ENCODE assay signal across 9 mouse cellular contexts in genomic region chr17:56080781-56081585, GRCm38 (mm10). TPM values are rescaled to one million over a fixed set of nuclear protein-coding genes. Genes with fewer than 3 reads are reported as not detected.
DNase-seq lines count a peak whose midpoint lies in the region; ATAC-seq and TF ChIP-seq lines count a peak whose summit lies in the region.
"Had no signal": no experiment of that assay in that cellular context is flagged by ENCODE, and none has a peak within 500 bp of the region (broad histone marks: within the 10 kb centered on the region; RNA-seq: fewer than 3 reads in every experiment).

No protein-coding gene starts in this region.

- ATAC-seq in lung, embryonic 15.5 days (ENCODE audit: borderline replicate concordance, extremely low read depth, low FRiP score, low TSS enrichment) = no peak
- ATAC-seq in midbrain, embryonic 13.5 days = peak; percentile 64
- ATAC-seq in monocyte, adult 5-6 weeks (replicated peaks; ENCODE audit: insufficient number of reproducible peaks, low FRiP score, low TSS enrichment, poor library complexity, severe bottlenecking) = no peak

- 8% methylated on average over 8 of the region's 8 CpGs for WGBS in lung, embryonic 15.5 days
- WGBS in lung, adult 2 months = 19% methylated on average over 8 of the region's 8 CpGs
- 3% methylated on average over 8 of the region's 8 CpGs for WGBS in midbrain, embryonic 13.5 days

- H3K9ac ChIP-seq in lung, embryonic 15.5 days = peak overlapping the region; percentile 93
- peak overlapping the region; percentile 84 for H3K9ac ChIP-seq in midbrain, embryonic 13.5 days (replicated peaks)

- intact Hi-C loops in heart, postnatal 10 days (cut with DNase I) = loop anchor here (10.0 kb wide), 1 partner anchor 514 kb away; no protein-coding TSS in a partner anchor
- intact Hi-C loops in left cerebral cortex, postnatal 10 days (cut with DNase I) = no loop called here

- no peak for DNase-seq in lung, adult 2 months
- DNase-seq in embryo, embryonic 10 days (ENCODE audit: low spot score) = peak; percentile 93
- DNase-seq in heart, postnatal 10 days = peak; percentile 35 to 59
- peak; percentile 71 to 79 for DNase-seq in left cerebral cortex, postnatal 10 days (ENCODE audit: extremely low spot score in 1 of 2, low spot score in 2 of 2)
- DNase-seq in thymus, postnatal 4 days = peak; percentile 34

- H3K27me3 ChIP-seq in lung, embryonic 15.5 days = no peaks in the 10 kb centered on the region
- H3K27me3 ChIP-seq in midbrain, embryonic 13.5 days = no peaks in the 10 kb centered on the region

- no peak for TF ChIP-seq POLR2A in lung, adult 2 months (IDR thresholded peaks at IDR 0.05; ENCODE audit: borderline replicate concordance, extremely low read depth, low read depth, low read length)

- H3K36me3 ChIP-seq in lung, embryonic 15.5 days = peaks cover 15% of the 10 kb centered on the region
- peaks cover 28% of the 10 kb centered on the region for H3K36me3 ChIP-seq in midbrain, embryonic 13.5 days

- no peaks in the 10 kb centered on the region for H3K9me3 ChIP-seq in lung, embryonic 15.5 days
- no peaks in the 10 kb centered on the region for H3K9me3 ChIP-seq in midbrain, embryonic 13.5 days

- no peak for TF ChIP-seq CTCF in lung, adult 2 months (IDR thresholded peaks at IDR 0.05; ENCODE audit: insufficient read depth, low read length)

- no peak overlapping the region for H3K27ac ChIP-seq in lung, embryonic 15.5 days
- H3K27ac ChIP-seq in midbrain, embryonic 13.5 days = peak overlapping the region; percentile 76

- peaks cover 20% of the 10 kb centered on the region for H3K4me1 ChIP-seq in lung, embryonic 15.5 days
- H3K4me1 ChIP-seq in lung, adult 2 months (ENCODE audit: control insufficient read depth, insufficient read depth, low read length) = peaks cover 7% of the 10 kb centered on the region
- H3K4me1 ChIP-seq in midbrain, embryonic 13.5 days (replicated peaks) = peaks cover 32% of the 10 kb centered on the region

- peak overlapping the region; percentile 92 for H3K4me3 ChIP-seq in lung, embryonic 15.5 days
- H3K4me3 ChIP-seq in lung, adult 2 months (replicated peaks; ENCODE audit: extremely low read depth, low read depth, low read length) = no peak overlapping the region
- peak overlapping the region; percentile 86 for H3K4me3 ChIP-seq in midbrain, embryonic 13.5 days (replicated peaks)

- peak overlapping the region; percentile 92 for H3K4me2 ChIP-seq in lung, embryonic 15.5 days
- H3K4me2 ChIP-seq in midbrain, embryonic 13.5 days (replicated peaks) = peak overlapping the region; percentile 100

RNA-seq across cellular contexts. Expression of gene Hdgfl2, which starts 1.5 kb away (rescaled TPM):
- polyA plus RNA-seq in lung, embryonic 15.5 days (2015; fragmentation: Nextera tagmentation; extraction: Ambion mirVana) = 111 and 119 TPM in 2 replicates
- 44.8 and 47.2 TPM in 2 replicates for polyA plus RNA-seq in lung, adult 2 months (2012; rRNA removed)
- total RNA-seq in heart, postnatal 10 days (2021) = 10 to 100 TPM; 38.9 to 42.2 TPM
- total RNA-seq in left cerebral cortex, postnatal 10 days (2021) = 100 to 1,000 TPM in 1 of 2 experiments, 10 to 100 TPM in 1; 96.5 to 104 TPM
- 156 and 159 TPM in 2 replicates for polyA plus RNA-seq in midbrain, embryonic 13.5 days (2015; fragmentation: Nextera tagmentation; extraction: Ambion mirVana)
- 61.2 to 151 TPM (median 112 TPM) in 3 replicates for total RNA-seq in monocyte, adult 5-6 weeks (2017)

RNA-seq across cellular contexts. Expression of gene Ubxn6, which starts 6.2 kb away (rescaled TPM):
- 37.5 and 41.3 TPM in 2 replicates for polyA plus RNA-seq in lung, embryonic 15.5 days (2015; fragmentation: Nextera tagmentation; extraction: Ambion mirVana)
- 59.3 and 69.3 TPM in 2 replicates for polyA plus RNA-seq in lung, adult 2 months (2012; rRNA removed)
- 10 to 100 TPM; 50.9 to 57.4 TPM for total RNA-seq in heart, postnatal 10 days (2021)
- total RNA-seq in left cerebral cortex, postnatal 10 days (2021) = 10 to 100 TPM; 79.8 to 87.9 TPM
- polyA plus RNA-seq in midbrain, embryonic 13.5 days (2015; fragmentation: Nextera tagmentation; extraction: Ambion mirVana) = 73.7 and 78.6 TPM in 2 replicates
- total RNA-seq in monocyte, adult 5-6 weeks (2017) = 38.0 to 40.4 TPM (median 38.5 TPM) in 3 replicates

RNA-seq across cellular contexts. Expression of gene Plin4, which starts 28.6 kb away (rescaled TPM):
- polyA plus RNA-seq in lung, embryonic 15.5 days (2015; fragmentation: Nextera tagmentation; extraction: Ambion mirVana) = 0.10 and 0.19 TPM in 2 replicates
- 25.2 and 38.9 TPM in 2 replicates for polyA plus RNA-seq in lung, adult 2 months (2012; rRNA removed)
- 100 to 1,000 TPM in 1 of 2 experiments, 10 to 100 TPM in 1; 80.9 to 155 TPM for total RNA-seq in heart, postnatal 10 days (2021)
- total RNA-seq in left cerebral cortex, postnatal 10 days (2021) = 1 to 10 TPM in 1 of 2 experiments, under 1 TPM in 1; 0.14 to 1.4 TPM
- polyA plus RNA-seq in midbrain, embryonic 13.5 days (2015; fragmentation: Nextera tagmentation; extraction: Ambion mirVana) = 0.04 and 0.11 TPM in 2 replicates
- total RNA-seq in monocyte, adult 5-6 weeks (2017) = not detected in 3 replicates
- total RNA-seq: hematopoietic stem cell, adult 5-6 weeks had no signal

RNA-seq across cellular contexts. Expression of gene Plin5, which starts 36.4 kb away (rescaled TPM):
- 0.95 and 1.2 TPM in 2 replicates for polyA plus RNA-seq in lung, embryonic 15.5 days (2015; fragmentation: Nextera tagmentation; extraction: Ambion mirVana)
- 5.5 and 8.6 TPM in 2 replicates for polyA plus RNA-seq in lung, adult 2 months (2012; rRNA removed)
- 100 to 1,000 TPM; 126 to 166 TPM for total RNA-seq in heart, postnatal 10 days (2021)
- 1 to 10 TPM in 1 of 2 experiments, under 1 TPM in 1; 0.75 to 1.2 TPM for total RNA-seq in left cerebral cortex, postnatal 10 days (2021)
- polyA plus RNA-seq in midbrain, embryonic 13.5 days (2015; fragmentation: Nextera tagmentation; extraction: Ambion mirVana) = 0.43 and 0.55 TPM in 2 replicates
- total RNA-seq in monocyte, adult 5-6 weeks (2017) = not detected in 3 replicates
- total RNA-seq: hematopoietic stem cell, adult 5-6 weeks had no signal

RNA-seq across cellular contexts. Expression of gene Chaf1a, which starts 40.7 kb away (rescaled TPM):
- polyA plus RNA-seq in lung, embryonic 15.5 days (2015; fragmentation: Nextera tagmentation; extraction: Ambion mirVana) = 31.4 and 32.4 TPM in 2 replicates
- polyA plus RNA-seq in lung, adult 2 months (2012; rRNA removed) = 1.6 and 2.3 TPM in 2 replicates
- total RNA-seq in heart, postnatal 10 days (2021) = 1 to 10 TPM; 5.2 to 6.3 TPM
- 1 to 10 TPM; 5.1 to 5.7 TPM for total RNA-seq in left cerebral cortex, postnatal 10 days (2021)
- polyA plus RNA-seq in midbrain, embryonic 13.5 days (2015; fragmentation: Nextera tagmentation; extraction: Ambion mirVana) = 10.1 and 11.0 TPM in 2 replicates
- 0.64 to 4.6 TPM (median 2.1 TPM) in 3 replicates for total RNA-seq in monocyte, adult 5-6 weeks (2017)

Comparison
In these comparisons a context has a peak if more than half of its experiments do, and no peak if none do; other contexts are left out.
1. RNA of gene Plin4, which starts 28.6 kb away (total RNA-seq): 80.9 to 155 TPM in heart, postnatal 10 days; 0.14 to 1.4 TPM in left cerebral cortex, postnatal 10 days and not detected in monocyte, adult 5-6 weeks; every median in the first group is over 10 times any median in the second.